Mouse (Mus musculus): ENCODE data around the gene Eif3l.

Eif3l gene

DNA sequence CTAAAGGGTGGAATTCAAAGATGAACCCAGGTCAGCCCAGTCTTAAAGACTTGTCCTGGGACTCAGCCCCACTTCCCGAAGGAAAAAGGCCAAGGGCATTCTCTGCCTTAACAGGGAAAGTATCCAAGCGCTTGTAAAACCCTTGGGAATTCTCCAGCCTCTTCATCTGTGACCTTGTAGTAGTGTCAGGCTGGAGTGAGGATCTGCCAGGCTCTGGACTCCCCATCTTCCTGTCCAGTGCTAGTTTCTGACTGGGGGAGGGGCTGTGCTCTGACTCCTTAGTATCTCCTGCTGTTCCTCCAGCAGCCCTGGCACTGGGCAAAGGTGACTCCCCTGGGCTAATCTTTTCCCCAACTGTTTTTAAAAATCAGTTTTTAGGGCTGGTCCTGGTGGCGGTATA is 21.6 kb downstream of the Eif3l start:
- no peak for DNase-seq

DNA sequence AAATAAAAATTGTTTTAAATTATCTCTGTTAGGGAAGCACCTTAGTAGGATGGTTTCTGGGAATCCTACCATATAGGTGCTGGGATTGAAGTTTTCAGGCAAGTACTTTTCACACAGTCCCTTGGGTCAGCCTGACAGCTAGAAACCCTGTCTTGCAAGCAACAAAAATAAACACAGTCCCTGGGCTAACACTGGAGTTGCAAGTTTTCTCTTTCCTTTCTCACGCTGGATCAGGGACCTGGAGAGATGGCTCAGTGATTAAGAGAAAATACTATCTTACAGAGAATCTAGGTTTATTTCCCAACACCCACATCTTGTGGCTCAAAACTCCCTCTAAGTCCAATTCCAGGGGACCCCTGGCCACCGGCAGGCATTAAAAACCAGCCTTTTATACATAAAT is 22.2 kb downstream of the Eif3l start:
- no peak for DNase-seq

GRCm38 (mm10) chr15:79097611-79098025 is 22.6 kb downstream of the Eif3l start:
- DNase-seq = peak; percentile 32

DNA sequence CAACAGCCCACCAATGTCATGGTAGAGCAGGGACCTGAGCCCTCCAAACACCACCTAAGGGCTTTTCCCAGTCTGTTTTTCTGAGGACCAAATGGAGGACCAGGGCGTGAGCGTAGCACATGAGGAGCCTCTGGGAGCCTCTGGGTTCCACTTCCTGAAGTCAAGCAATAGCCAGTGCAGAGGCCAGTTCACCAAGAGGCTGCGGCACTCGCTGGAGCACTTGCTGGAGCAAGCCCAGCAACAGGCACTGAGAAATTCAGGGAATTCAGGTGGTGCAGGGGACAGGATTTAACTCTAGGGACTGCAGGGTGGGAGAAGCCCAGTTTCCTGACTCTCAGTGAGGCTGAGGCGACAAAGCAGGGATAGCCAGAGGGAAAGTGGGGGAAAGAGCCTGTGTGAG is 23.2 kb downstream of the Eif3l start:
- no peak for DNase-seq

DNA sequence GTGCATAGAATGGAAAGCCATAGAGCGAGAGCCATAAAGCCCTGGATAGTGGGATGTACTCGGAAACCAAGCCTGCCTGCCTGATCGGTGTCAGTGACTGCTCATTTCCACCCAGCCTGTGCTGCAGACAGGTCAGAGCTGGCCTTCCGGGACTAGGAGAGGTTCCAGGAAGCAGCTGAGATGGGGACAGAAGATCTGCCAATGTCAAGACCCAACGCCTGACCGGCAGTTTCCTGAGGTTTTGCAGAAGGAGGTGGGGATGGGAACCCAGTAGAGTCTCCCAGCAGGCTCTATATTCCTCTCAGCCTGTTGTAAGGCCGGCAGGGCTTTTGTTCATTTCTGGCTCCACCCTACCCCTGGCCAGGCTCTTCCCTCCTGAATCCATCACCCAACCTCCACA is 23.9 kb downstream of the Eif3l start:
- no peak for DNase-seq

DNA sequence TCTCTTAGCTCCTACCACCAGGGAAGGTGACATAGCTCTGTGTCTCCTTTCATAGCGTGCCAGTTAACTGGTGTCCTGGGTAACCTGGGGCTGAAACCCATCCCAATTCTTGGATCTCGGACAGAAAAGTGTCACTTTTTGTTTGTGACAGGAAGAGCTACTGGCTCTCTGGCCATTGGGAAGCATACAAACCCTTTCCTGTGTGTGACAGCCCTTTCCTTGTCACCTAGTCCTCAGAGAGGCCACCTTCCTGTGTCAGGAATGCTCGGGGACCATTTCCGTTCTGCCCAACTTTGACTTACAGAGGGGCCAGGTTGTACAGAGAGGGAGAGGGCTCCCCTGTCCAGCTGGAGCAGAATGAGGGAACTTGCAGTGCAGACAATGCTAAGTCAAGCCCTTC is 24.5 kb downstream of the Eif3l start:
- no peak for DNase-seq

DNA sequence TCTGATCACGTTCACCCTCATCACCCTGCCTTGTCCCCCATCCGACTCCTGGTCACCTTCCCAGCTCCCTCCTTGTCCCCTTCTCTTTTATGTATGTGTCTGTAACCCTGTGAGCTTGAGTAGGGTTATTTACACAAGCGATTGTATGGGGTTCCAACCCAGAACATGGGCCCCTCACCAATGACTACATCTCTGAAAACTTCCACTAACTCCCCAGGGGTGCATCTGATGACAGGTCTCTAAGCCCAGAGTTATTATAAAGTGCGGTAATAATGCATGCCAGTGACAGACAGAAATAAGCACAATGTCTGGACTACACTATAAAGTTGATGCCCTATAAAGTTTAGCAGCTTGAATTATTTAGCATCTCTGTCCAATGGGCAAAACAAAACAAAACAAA is 25.4 kb downstream of the Eif3l start:
- DNase-seq = no peak

GRCm38 (mm10) chr15:79101531-79101930 is 26.6 kb downstream of the Eif3l start:
- DNase-seq = no peak

DNA sequence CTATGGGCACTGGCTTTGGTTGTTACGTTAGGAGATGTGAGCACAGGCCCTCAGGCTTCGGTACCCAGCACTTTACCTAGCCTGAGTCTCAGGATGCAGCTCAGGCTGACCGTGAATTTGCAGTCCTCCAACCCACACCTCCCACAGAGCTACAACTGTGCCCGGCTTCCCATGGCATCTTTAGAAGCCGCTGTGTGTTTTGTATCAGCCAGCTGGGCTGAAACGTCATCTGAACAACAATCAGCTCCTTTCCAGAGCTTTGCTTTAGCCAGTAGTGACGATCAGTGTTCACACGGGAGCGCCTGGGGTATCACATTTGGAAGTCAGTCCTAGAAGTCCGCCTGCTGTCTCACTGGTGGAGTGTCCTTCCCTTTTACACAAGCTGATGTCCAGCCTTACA is 28.3 kb downstream of the Eif3l start:
- no peak for DNase-seq

GRCm38 (mm10) chr15:79105804-79106203 is 30.8 kb downstream of the Eif3l start:
- no peak for DNase-seq

DNA sequence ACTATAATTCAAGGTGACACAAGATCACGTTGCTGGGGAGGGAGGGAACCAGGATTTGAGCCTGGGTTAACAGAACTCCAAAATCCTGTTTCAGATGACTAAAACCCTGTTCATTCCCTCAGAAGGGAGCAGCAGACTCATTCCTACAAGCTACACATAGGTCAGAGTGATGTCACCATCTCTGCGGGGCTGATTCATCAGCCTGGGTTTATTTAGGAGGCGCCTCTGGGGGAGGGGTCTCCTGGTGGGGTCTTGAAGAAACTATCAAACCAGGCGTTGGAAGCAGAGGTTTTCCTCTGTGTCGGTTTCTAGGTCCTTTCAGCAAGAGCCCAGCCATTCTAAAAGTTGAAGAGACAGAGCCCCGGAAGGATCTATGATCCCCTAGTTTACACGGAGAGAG is 33.0 kb downstream of the Eif3l start:
- DNase-seq = no peak

DNA sequence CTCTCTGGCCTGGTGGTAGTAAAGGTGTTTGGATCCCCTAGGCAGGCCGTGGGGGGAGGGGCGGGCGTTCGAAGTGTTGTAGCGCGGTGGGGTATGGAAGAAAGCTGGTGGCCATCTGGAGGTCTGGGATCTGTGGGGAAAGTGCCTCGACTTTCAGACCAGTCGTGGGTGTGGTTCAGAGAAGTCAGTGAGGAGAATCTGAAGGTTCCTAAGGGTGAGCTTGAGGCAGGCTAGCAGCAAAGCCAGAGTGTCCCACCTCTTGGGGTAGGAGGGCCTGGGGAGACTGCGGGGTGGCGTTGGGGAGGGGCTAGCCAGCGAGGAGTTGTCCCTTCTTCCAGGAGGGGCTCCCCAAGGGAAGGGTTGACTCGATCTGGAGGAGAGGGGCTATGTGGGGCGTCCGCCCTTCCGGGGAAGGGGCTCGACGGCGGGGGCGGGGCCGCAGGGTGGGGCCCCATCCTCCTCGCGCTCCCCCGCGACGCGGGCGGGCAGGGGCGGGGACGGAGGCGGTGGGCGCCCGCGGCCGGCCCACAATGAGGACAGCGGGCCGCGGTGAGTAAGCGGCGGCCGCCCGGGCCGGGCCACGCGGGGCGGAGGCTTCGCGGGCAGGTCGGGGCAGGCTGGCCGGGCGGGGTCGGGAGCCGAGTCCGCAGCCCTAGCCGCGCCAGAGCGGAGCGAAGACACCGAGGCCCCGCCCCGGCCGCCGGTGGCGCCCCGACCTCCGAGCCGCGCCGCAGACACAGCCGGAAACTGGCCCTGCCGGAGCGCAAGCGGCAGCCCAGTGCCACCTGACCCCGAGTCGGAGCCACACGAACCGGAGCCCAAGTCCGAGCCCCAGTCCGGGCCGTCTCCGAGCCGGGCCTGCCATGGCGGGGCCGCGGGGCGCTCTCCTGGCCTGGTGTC is 33.7 kb downstream of the Eif3l start, which contains the start of gene Micall1:
Gene Micall1 (plus strand): TSS at position 478 of the 900 bp plus-strand sequence.
- peak; percentile 78 for DNase-seq

DNA sequence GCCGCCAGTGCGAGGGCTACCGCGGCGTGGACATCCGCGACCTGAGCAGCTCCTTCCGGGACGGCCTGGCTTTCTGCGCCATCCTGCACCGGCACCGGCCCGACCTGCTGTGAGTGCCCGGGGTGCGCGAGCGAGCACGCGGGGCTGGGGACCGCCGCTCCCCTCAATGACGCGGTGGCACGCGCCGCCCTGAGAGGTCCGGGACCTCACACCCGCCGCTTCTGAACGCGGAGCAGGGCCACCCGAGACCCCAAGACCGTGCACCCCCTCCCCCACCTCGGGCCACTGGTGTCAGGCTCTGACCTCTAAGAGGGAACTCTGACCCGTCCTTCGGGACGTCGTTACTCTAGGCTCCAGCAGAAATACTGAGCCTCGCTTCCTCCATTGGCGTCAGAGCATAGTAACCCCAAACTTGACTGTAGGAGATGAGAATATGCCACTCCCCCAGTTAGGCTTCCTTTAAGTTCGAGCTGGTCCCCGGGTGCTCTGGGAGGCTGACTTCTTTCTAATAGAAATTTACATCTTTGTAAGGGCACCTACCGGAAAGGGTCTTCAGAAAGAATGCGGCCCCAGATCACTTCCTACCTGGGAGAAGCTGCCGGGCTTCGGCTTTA is 34.4 kb downstream of the Eif3l start:
- no peak for DNase-seq

- no peak for DNase-seq
These were observed 35.1 kb downstream of the Eif3l start for GRCm38 (mm10) chr15:79110031-79110430.

DNA sequence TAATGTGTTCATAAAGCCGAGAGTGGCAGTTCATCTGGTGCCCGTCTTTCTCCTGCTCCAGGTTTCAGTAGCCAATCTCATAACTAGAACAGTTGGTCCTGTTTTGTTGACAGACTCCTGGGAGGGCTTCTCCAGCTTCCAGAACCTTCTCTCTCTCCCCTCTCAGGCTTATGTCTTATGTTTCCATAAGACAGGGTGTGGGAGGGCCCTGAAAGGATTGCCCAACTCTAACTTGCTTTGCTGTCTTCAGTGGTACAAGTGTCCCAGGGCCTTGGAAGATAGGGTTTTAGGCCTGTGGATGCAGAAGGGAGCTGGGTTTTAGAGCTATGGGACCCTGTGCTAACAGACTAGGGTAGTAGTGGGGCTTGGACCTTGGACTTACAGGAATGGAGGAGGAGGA is 35.5 kb downstream of the Eif3l start:
- no peak for DNase-seq

DNA sequence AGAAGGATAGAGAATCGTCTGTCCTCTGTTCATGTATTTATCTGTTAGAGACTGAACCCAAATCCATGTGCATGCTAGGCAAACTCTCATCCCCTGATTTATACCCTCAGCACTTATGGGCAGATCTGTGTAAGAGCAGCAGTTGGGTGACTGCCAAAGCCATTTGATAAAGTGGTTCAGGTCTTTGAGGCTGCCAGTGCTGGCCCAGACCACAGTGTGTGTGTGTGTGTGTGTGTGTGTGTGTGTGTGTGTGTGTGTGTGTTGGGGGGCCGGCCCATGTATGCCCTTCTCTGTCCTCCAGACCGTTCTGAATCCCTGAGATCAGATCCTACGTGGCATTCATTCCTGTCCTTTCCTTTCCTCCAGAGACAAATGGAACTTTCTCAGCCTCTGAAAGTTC is 36.8 kb downstream of the Eif3l start:
- no peak for DNase-seq

DNA sequence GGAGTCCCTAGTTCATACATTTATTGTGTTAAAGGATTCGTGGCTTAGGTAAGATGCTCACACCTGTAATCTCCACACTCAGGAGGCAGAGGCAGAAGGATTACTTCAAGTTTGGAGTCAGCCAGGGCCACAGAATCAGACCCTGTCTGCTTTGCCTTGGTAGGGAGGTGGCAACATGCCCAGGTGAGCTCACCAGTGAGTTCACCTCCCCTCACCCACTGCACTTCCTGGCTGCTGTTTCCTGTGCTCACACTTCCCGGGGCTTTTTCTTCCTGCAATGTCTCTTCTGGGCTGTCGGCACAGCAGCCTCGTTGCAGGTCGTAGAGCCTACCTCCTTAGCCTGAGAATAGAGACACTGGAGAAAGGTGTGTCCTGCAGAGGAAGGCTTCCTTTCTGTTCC is 40.3 kb downstream of the Eif3l start:
- no peak for DNase-seq

DNA sequence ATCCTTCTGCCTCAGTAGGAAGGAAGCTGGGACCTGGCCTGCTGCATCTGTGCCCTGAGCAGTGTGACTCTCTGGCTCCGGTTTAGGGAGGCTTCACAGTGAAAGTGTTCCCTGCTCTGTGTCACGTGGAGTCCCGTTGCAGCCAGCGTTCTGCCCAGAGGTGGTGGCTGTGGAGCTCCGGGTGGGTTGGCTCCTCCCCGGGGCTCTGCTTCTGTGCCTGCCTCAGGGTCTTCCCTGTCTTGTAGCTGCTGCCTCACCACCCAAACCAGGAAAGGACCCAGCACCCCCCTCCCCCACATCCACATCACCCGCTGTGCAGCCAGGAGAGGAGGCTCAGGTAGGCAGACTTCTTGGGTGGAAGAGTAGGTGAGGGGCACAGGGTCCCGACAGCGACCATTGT is 44.5 kb downstream of the Eif3l start:
- DNase-seq = no peak

DNA sequence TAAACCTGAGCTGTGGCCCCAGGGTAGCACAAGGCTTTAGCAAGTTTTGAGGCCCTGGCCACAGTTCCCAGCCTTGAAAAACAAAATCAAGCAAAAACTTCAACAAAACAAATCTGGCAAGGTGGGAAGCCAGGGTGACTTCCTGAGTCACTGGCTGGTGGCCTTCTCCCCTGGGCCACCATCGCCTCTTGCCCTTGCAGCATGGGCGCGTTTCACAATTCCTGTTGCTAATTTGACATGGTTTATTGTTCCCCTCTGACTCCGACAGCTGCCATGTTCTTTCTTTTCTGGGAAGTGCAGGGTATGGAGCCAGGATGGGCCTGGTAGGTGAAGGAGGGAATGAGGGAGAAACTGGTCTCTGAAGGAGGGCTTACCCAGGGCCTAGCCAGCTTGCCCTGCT is 47.1 kb downstream of the Eif3l start:
- no peak for DNase-seq

DNA sequence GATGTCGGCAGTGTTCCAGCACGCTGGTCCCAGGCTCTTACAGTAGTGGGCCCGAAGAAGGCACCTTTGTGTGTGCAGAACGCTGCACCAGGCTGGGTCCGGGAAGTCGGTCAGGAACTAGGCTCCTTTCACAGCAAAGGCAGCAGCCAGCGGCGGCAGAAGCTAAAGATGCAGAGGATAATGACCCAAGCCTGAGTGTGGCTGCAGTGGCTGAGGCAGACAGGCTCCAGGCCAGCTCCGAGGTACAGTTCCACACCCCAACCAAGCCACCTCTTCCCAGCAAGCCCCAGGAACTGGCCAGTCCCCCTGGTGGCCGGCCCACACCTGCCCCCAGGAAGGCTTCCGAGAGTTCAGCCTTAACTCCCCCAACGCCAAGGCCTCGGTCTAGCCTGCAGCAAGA is 47.6 kb downstream of the Eif3l start:
- DNase-seq = no peak

GRCm38 (mm10) chr15:79123751-79124150 is 48.8 kb downstream of the Eif3l start:
- DNase-seq = no peak

GRCm38 (mm10) chr15:79124331-79124875 is 49.4 kb downstream of the Eif3l start:
- no peak for DNase-seq

DNA sequence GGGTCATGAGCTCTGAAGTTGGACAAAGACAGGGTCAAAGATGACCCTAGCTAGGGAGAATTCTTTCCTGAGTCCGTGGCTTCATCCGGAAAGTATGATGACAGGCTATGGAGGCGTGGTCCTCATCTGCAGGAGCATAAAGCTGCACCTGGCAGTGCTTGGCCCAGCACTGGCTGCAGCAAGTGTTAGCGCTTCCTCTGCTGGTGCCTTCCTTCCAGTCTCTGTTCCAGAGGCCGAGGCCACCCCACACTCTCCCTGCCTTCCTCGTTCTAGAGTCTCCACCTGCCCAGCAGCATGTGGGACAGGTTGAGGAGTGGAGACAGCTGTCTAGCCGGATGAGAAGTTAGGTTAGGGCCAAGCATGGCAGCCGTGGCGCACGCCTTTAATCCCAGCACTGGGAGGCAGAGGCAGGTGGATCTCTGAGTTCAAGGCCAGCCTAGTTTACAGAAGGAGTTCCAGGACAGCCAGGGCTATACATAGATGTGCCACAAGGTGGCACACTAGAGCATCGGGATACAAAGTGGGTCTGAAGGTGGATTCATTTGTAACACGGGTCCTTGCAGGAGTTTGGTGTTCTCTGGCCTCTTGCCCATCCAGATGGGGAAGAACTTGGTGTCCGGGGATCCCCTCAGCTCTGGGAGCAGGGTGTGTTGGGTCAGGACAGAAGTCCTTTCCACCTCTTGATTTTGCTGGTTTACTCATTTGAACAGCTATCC is 51.4 kb downstream of the Eif3l start:
- DNase-seq = peak; percentile 50

DNA sequence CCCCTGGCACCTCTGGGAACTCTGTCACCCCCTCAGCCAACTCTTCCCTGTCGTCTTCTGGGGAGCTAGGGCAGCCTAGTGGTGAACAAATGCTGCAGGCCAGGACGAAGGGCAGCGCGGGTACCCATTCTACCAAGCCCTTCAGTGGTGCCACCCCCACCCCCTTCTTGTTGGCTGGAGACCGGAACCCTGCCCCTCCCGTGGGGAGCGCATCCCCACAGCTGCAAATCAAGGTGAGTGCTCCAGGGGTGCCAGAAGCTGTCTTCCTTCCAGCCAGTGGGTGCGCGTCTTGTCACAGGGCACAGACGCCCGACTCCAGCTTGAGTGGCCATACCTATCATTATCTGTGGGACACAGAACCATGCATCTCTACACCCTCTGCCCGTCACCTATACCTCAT is 52.1 kb downstream of the Eif3l start:
- no peak for DNase-seq

Data from cerebellum, adult 11-12 months (tissue).